Mouse (Mus musculus) bone marrow macrophage, adult 2 months (primary cell): ENCODE measurements around the gene Rbbp6. TPM values are rescaled to one million over a fixed set of nuclear protein-coding genes. Genes with fewer than 3 reads are reported as not detected.

Experiments
- H3K27ac ChIP-seq: 2 replicates; pipeline ENCODE4 v1.5.1; 2012; ENCODE audit warnings: low read depth, low read length; ENCODE audit not compliant: insufficient read depth
- H3K4me1 ChIP-seq: 2 replicates; pipeline ENCODE4 v1.6.1; 2012; ENCODE audit warnings: low read length; ENCODE audit not compliant: control insufficient read depth, insufficient read depth
- H3K4me3 ChIP-seq: 2 replicates; pipeline ENCODE4 v1.5.1; 2012; ENCODE audit warnings: mild to moderate bottlenecking, low read length, moderate library complexity; ENCODE audit not compliant: insufficient read depth
- CTCF ChIP-seq: IDR thresholded peaks from 2 replicates; pipeline ENCODE4 v1.5.1; 2012; ENCODE audit warnings: low read depth, mild to moderate bottlenecking, low read length, moderate library complexity
- POLR2A ChIP-seq: IDR thresholded peaks from 2 replicates; pipeline ENCODE4 v1.6.1; 2012; ENCODE audit warnings: mild to moderate bottlenecking, low read depth, low read length, borderline replicate concordance
- polyA plus RNA-seq: library from polyadenylated mRNA; stranded (reverse); fragments of >200 nt; gene quantifications from 2 replicates; pipeline ENCODE4 v1.2.4, GENCODE M21; 2012; ENCODE audit not compliant: missing spikeins, insufficient read depth, insufficient read length

The Rbbp6 gene
- polyA plus RNA-seq: 53.5 and 55.8 TPM in 2 replicates

- Histone ChIP-seq H3K27ac (no peak within 1 kb of the TSS), H3K4me1 (no peaks in the 10 kb centered on the region), H3K4me3 (no peak within 1 kb of the TSS)
- no peak for TF ChIP-seq CTCF
- no peak for TF ChIP-seq POLR2A
Observed at GRCm38 (mm10) chr7:122965386-122965785, at the start of gene Rbbp6. Rbbp6 (plus strand) TSS chr7:122965686.

- peak overlapping the region; percentile 54 for H3K4me3 ChIP-seq
- H3K27ac ChIP-seq: peak overlapping the region; percentile 76
- peaks cover 37% of the 10 kb centered on the region for H3K4me1 ChIP-seq
- TF ChIP-seq POLR2A (no peak), CTCF (no peak)
Observed at GRCm38 (mm10) chr7:122919728-122920582, 45.5 kb upstream of the Rbbp6 start.

DNA sequence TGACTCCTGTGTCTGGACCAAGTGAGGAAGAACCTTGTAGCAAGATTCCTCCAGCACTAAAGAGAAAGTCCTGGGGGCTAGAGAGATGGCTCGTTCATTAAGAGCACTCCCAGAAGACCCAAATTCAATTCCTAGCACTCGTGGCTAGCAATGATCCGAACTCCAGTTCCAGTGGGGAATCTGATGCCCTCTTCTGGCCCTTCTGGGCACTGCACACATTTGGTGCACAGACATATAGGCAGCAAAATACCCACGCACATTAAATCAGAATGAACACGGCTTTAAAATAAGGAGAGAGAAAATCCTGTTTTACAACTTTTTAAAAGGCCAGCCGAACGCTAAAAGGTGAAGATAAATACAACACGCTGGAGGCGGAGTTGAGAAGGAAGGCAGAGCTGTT, 43.9 kb upstream of the Rbbp6 start:
- TF ChIP-seq POLR2A (no peak), CTCF (peak; percentile 42; the same call in 1 of the 2 replicates)
- H3K27ac ChIP-seq: no peak overlapping the region
- H3K4me1 ChIP-seq: peaks cover 41% of the 10 kb centered on the region
- no peak overlapping the region for H3K4me3 ChIP-seq

GRCm38 (mm10) chr7:122924256-122924655, 41.2 kb upstream of the Rbbp6 start:
- Histone ChIP-seq H3K27ac (no peak overlapping the region), H3K4me1 (peaks cover 39% of the 10 kb centered on the region), H3K4me3 (no peak overlapping the region)
- TF ChIP-seq CTCF (no peak), POLR2A (no peak)

- no peak overlapping the region for H3K27ac ChIP-seq
- H3K4me1 ChIP-seq: peaks cover 14% of the 10 kb centered on the region
- TF ChIP-seq CTCF (no peak), POLR2A (no peak)
- no peak overlapping the region for H3K4me3 ChIP-seq
Observed at GRCm38 (mm10) chr7:122930494-122930893, 35.0 kb upstream of the Rbbp6 start.

DNA sequence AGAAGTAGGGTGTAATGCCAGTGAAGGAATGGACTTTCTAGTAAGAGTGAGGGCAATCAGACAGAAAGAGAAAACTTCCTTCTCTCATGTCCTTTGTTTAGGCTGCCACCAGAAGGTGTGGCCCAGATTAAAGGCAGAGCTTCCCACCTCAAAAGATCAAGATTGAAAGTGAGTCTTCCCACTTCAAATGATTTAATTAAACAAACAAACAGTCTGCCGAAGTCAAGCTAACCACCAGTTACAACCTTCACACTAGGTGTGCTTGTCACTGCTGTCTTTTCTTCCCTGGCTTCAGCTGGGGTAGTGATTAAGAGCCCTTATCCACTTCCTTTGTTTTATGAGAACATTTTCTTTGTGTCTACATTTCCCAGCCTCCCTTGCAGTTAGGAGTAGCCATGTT, 33.3 kb upstream of the Rbbp6 start:
- no peak overlapping the region for H3K27ac ChIP-seq
- peaks cover 14% of the 10 kb centered on the region for H3K4me1 ChIP-seq
- H3K4me3 ChIP-seq: no peak overlapping the region
- no peak for TF ChIP-seq CTCF
- no peak for TF ChIP-seq POLR2A

DNA sequence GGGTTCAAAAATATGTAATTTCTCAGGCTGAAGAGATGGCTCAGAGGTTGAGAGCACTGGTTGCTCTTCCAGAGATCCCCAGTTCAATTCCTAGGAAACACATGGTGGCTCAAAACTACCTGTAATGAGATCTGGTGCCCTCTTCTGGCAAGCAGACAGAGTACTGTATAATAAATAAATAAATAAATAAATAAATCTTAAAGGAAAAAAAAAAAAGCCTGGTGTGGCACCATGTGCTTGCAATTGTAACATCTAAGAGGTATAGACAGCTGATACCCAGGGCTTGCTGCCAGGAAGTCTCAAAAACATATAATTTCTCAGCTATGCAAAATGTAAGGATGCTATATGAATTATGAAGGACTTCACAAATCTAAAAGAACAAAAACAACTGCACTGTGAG, 28.9 kb upstream of the Rbbp6 start:
- Histone ChIP-seq H3K27ac (no peak overlapping the region), H3K4me1 (peaks cover 20% of the 10 kb centered on the region), H3K4me3 (no peak overlapping the region)
- TF ChIP-seq POLR2A (no peak), CTCF (no peak)

GRCm38 (mm10) chr7:122938197-122938596, 27.3 kb upstream of the Rbbp6 start:
- H3K27ac ChIP-seq: no peak overlapping the region
- no peak for TF ChIP-seq POLR2A
- TF ChIP-seq CTCF: no peak
- peaks cover 17% of the 10 kb centered on the region for H3K4me1 ChIP-seq
- H3K4me3 ChIP-seq: no peak overlapping the region

DNA sequence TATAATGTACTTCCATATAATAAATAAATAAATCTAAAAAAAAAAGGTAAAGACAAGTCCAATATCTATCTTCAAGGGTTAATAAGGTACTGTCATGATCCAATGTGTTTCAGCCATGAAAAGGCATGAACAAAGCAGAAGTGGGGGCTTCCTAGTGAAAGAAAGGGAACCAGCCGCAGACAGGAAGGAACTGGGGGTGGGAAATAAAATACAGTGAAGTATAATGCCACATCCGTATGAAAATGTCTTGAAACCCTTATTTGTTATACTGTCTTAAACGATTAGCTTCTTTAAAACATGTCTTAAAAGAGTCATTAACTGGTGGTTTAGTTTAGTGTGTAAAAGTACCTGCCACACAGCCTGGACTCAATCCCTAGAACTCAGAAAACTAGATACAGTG, 26.3 kb upstream of the Rbbp6 start:
- H3K4me1 ChIP-seq: peaks cover 17% of the 10 kb centered on the region
- TF ChIP-seq POLR2A (no peak), CTCF (no peak)
- H3K27ac ChIP-seq: no peak overlapping the region
- no peak overlapping the region for H3K4me3 ChIP-seq

GRCm38 (mm10) chr7:122940371-122941075, 25.0 kb upstream of the Rbbp6 start:
- peaks cover 17% of the 10 kb centered on the region for H3K4me1 ChIP-seq
- H3K4me3 ChIP-seq: peak overlapping the region; percentile 30
- TF ChIP-seq CTCF (no peak), POLR2A (no peak)
- H3K27ac ChIP-seq: no peak overlapping the region
